Mouse (Mus musculus): ENCODE measurements around the gene Camsap2.

GRCm38 (mm10) chr1:136316317-136316716 is 29.6 kb downstream of the Camsap2 start:
- no peak for TF ChIP-seq CTCF (IDR thresholded peaks at IDR 0.05; ENCODE audit: low read depth)
- no peak for TF ChIP-seq EP300 (IDR thresholded peaks at IDR 0.05; ENCODE audit: low read depth)

Data from liver, embryonic 14.5 days (tissue).